16 mouse cellular contexts compared by ENCODE assay signal in genomic region chr1:152026762-152027161, GRCm38 (mm10).
A peak's percentile ranks its signal among the peaks of the same experiment; 100 is the strongest.
DNase-seq lines count a peak whose midpoint lies in the region; ATAC-seq lines count a peak whose summit lies in the region.
"Had no signal": no experiment of that assay in that cellular context is flagged by ENCODE, and none has a peak within 500 bp of the region (broad histone marks: within the 10 kb centered on the region; RNA-seq: fewer than 3 reads in every experiment).

No protein-coding gene starts in this region.

- intact Hi-C loops in left cerebral cortex, postnatal 36 days (cut with DNase I): no loop called here

- ATAC-seq in frontal cortex, adult (ENCODE audit: low TSS enrichment): peak; percentile 56; the same call in 1 of the 2 replicates
- ATAC-seq in erythroblast, adult 5-6 weeks (replicated peaks; ENCODE audit: low FRiP score, poor library complexity, severe bottlenecking): no peak

- DNase-seq in frontal cortex, postnatal 36 days (ENCODE audit: low spot score in 2 of 2): no peak
- DNase-seq in cerebellum, adult 11-12 months: peak; percentile 76
- peak; percentile 82 for DNase-seq in cerebellum, adult 9-11 months
- DNase-seq in spleen, postnatal 36 days (ENCODE audit: low spot score in 2 of 2): no peak
- no peak for DNase-seq in left cerebral cortex, postnatal 36 days (ENCODE audit: low spot score in 2 of 2)
- DNase-seq: adrenal gland, adult 2 months; B cell, adult 2 months; gastrocnemius, postnatal 14 days; heart, adult 11 months; kidney, adult 8-10 months; kidney, postnatal 10 days; liver, embryonic 13.5 days; lung, adult 2 months; lung, postnatal 14 days had no signal

Comparison
In these comparisons a context has a peak if more than half of its experiments do, and no peak if none do; other contexts are left out.
1. DNase-seq: peak in cerebellum, adult 11-12 months (single experiment) and cerebellum, adult 9-11 months (single experiment); none in frontal cortex, postnatal 36 days (0 of 2), spleen, postnatal 36 days (0 of 2) and left cerebral cortex, postnatal 36 days (0 of 2).